Mouse (Mus musculus) embryonic facial prominence, embryonic 11.5 days (tissue): ENCODE data around the gene Supt3. TPM values are rescaled to one million over a fixed set of nuclear protein-coding genes. Genes with fewer than 3 reads are reported as not detected.

Source experiments
- ATAC-seq: fragments of 200-750 bp; cut with Nextera tagmentation; replicated peaks from 2 replicates; pipeline ENCODE4 v1.8.0; 2017; ENCODE audit warnings: low read depth; ENCODE audit not compliant: insufficient number of reproducible peaks, low FRiP score, low TSS enrichment
- DNase-seq: peaks from one replicate; pipeline ENCODE4 v3.0.0-alpha.2; 2015; ENCODE audit warnings: low spot score
- H3K27ac ChIP-seq: fragments of 300-500 bp; sonication (generic); replicated peaks from 2 replicates; pipeline ENCODE4 v1.5.1; 2014; ENCODE audit warnings: mild to moderate bottlenecking, low read depth, low read length, control low read depth
- H3K27me3 ChIP-seq: fragments of 300-500 bp; sonication (generic); 2 replicates; pipeline ENCODE4 v1.6.1; 2014; ENCODE audit warnings: mild to moderate bottlenecking, low read length, moderate library complexity, mixed read lengths; ENCODE audit not compliant: control insufficient read depth, insufficient read depth
- H3K36me3 ChIP-seq: fragments of 300-500 bp; sonication (generic); replicated peaks from 2 replicates; pipeline ENCODE4 v1.6.1; 2014; ENCODE audit warnings: low read depth, mild to moderate bottlenecking, low read length, moderate library complexity, mixed read lengths; ENCODE audit not compliant: control insufficient read depth, insufficient read depth
- H3K4me1 ChIP-seq: fragments of 300-500 bp; sonication (generic); 2 replicates; pipeline ENCODE4 v1.6.1; 2014; ENCODE audit warnings: low read length, mixed read lengths; ENCODE audit not compliant: control insufficient read depth, insufficient read depth
- H3K4me2 ChIP-seq: fragments of 300-500 bp; sonication (generic); 2 replicates; pipeline ENCODE4 v1.6.1; 2014; ENCODE audit warnings: low read depth, mild to moderate bottlenecking, control low read depth, low read length, moderate library complexity
- H3K4me3 ChIP-seq: fragments of 300-500 bp; sonication (generic); 2 replicates; pipeline ENCODE4 v1.5.1; 2014; ENCODE audit warnings: low read depth, low read length, control low read depth
- H3K9ac ChIP-seq: fragments of 300-500 bp; sonication (generic); replicated peaks from 2 replicates; pipeline ENCODE4 v1.6.1; 2014; ENCODE audit warnings: mild to moderate bottlenecking, control low read depth, low read length
- H3K9me3 ChIP-seq: fragments of 300-500 bp; sonication (generic); replicated peaks from 2 replicates; pipeline ENCODE4 v1.6.1; 2016; ENCODE audit warnings: mild to moderate bottlenecking, low read length, inconsistent platforms, mixed read lengths; ENCODE audit not compliant: control insufficient read depth
- WGBS: fragments of 180-500 bp; shearing (Covaris S2); extraction: QIAGEN DNeasy Blood & Tissue Kit; methylation state at CpG from one replicate; pipeline ENCODE4 v1.1.7; 2014; 5-methylcytosine and 5-hydroxymethylcytosine counted together
- polyA plus RNA-seq: library from polyadenylated mRNA; unstranded; fragments of >200 nt; fragmentation: Nextera tagmentation; extraction: Ambion mirVana; gene quantifications from 2 replicates; pipeline ENCODE4 v1.2.1, GENCODE M21; 2014

The Supt3 gene
- polyA plus RNA-seq, 1 experiment from 2014 or later: 32.1 TPM

DNA sequence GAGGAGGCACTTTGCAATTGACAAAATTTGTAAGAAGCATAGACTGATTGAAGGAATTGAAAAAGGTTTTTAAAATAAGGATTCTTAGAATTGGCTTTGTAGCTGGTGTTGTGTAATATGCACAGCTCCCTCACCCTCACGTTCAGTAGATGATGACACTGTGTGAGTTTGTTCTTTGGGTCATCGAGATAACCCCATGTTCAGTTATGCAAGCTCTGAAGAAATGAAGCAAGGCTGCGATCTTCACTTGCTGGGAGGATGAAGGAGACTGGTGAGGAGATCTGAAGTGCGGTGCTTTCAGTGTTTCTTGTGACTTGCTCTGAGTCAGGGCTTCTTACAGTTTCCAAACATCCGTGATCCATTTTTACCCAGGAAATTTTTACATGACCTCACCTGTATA is 168.4 kb downstream of the Supt3 start:
- Histone ChIP-seq H3K27ac (no peak overlapping the region), H3K4me3 (no peak overlapping the region), H3K9me3 (no peaks in the 10 kb centered on the region), H3K4me1 (no peaks in the 10 kb centered on the region), H3K9ac (no peak overlapping the region), H3K4me2 (no peak overlapping the region), H3K27me3 (no peaks in the 10 kb centered on the region), H3K36me3 (no peaks in the 10 kb centered on the region)
- DNase-seq (no peak), ATAC-seq (no peak)
- WGBS: 90% methylated on average over 5 of the region's 5 CpGs

- WGBS: 93% methylated on average over 3 of the region's 3 CpGs
- no peak for DNase-seq
Observed at GRCm38 (mm10) chr17:44948321-44948720, 171.4 kb downstream of the Supt3 start.

DNA sequence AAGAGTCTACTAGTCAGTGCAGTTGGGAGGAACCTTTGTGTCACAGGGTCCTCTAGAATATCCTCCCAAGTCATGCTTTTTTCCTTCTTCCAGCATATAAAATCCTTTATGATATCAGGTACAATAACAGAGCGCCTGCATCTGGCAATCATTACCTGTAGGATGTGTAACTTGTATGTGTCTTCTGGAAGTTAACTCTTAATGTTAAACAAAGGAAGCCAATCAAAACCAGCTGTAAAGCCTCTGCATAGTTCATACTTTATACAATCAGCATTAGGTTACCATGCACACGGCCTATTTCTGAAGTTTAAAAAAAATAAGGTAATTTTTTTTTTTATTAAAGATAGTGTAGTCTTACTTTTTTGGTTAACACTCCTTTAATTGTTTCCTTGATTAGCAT is 179.7 kb downstream of the Supt3 start:
- DNase-seq (peak; percentile 90), ATAC-seq (0 out of 2 replicates have a peak, but pooled peaks have one; percentile 9)
- Histone ChIP-seq H3K9ac (no peak overlapping the region), H3K4me1 (no peaks in the 10 kb centered on the region), H3K4me2 (no peak overlapping the region), H3K27me3 (no peaks in the 10 kb centered on the region), H3K27ac (0 out of 2 replicates have a peak overlapping the region, but pooled peaks have one; percentile 65), H3K9me3 (no peaks in the 10 kb centered on the region), H3K36me3 (no peaks in the 10 kb centered on the region), H3K4me3 (no peak overlapping the region)
- WGBS: 45% methylated on average over 2 of the region's 2 CpGs

More at GRCm38 (mm10) chr17:44948321-44948720, 171.4 kb downstream of the Supt3 start:
- Histone ChIP-seq H3K9me3 (no peaks in the 10 kb centered on the region), H3K27me3 (no peaks in the 10 kb centered on the region), H3K4me3 (no peak overlapping the region), H3K36me3 (no peaks in the 10 kb centered on the region), H3K4me1 (no peaks in the 10 kb centered on the region), H3K27ac (no peak overlapping the region), H3K9ac (no peak overlapping the region), H3K4me2 (no peak overlapping the region)
- ATAC-seq: no peak

GRCm38 (mm10) chr17:44963051-44963798 is 186.3 kb downstream of the Supt3 start:
- H3K4me3 ChIP-seq: no peak overlapping the region
- no peak overlapping the region for H3K9ac ChIP-seq
- H3K27me3 ChIP-seq: no peaks in the 10 kb centered on the region
- no peaks in the 10 kb centered on the region for H3K4me1 ChIP-seq
- 80% methylated on average over 6 of the region's 6 CpGs for WGBS
- H3K4me2 ChIP-seq: no peak overlapping the region
- DNase-seq (no peak), ATAC-seq (no peak)
- H3K9me3 ChIP-seq: no peaks in the 10 kb centered on the region
- H3K27ac ChIP-seq: no peak overlapping the region
- H3K36me3 ChIP-seq: no peaks in the 10 kb centered on the region

DNA sequence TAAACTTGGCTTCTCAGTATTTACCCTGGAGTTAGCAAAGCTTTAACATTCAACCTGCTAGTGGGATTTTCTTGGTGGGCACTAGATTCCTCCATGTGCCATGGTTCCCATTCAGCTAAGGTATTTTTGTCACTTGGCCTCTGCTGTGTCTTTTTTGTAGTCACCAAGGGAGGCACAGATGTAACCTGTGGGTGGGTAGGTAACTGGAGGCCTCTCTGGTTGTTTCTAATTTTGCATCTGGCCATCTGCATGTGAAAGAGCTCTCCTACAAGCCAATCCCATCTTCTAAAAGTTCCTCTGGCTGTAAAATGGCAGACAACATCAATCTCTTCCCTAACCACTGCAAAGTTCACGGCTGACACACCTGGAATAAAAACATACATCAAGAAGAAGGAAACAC is 190.2 kb downstream of the Supt3 start:
- H3K27ac ChIP-seq: no peak overlapping the region
- H3K4me2 ChIP-seq: no peak overlapping the region
- ATAC-seq: no peak
- WGBS: 92% methylated on average over 1 of the region's 1 CpGs
- no peak overlapping the region for H3K9ac ChIP-seq
- no peak for DNase-seq
- H3K36me3 ChIP-seq: no peaks in the 10 kb centered on the region
- H3K27me3 ChIP-seq: no peaks in the 10 kb centered on the region
- H3K4me1 ChIP-seq: no peaks in the 10 kb centered on the region
- H3K9me3 ChIP-seq: no peaks in the 10 kb centered on the region
- H3K4me3 ChIP-seq: no peak overlapping the region

DNA sequence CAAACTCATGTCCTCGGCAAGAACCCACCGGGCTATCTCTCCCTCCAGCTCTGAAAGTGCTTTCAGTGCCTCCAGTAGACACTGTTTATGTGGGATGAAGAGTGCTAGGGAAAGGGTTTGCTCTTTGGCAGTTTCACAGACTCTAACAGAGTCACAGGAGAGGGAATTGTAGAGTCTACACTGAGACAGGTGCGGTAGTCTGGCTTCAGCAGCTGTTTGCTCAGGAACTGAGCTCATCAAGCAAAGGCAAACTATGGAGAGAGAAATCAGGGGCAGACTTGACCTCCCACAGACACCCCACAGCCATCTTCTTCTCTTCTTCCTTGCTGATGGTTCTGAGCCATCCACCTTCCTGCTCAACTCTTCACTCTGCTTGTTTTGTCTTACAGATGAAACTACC is 193.3 kb downstream of the Supt3 start:
- WGBS: 92% methylated on average over 3 of the region's 3 CpGs
- ATAC-seq: no peak
- H3K4me1 ChIP-seq: no peaks in the 10 kb centered on the region
- H3K36me3 ChIP-seq: no peaks in the 10 kb centered on the region
- no peak overlapping the region for H3K27ac ChIP-seq
- no peak overlapping the region for H3K4me3 ChIP-seq
- H3K9ac ChIP-seq: no peak overlapping the region
- H3K9me3 ChIP-seq: no peaks in the 10 kb centered on the region
- no peak for DNase-seq
- no peaks in the 10 kb centered on the region for H3K27me3 ChIP-seq
- H3K4me2 ChIP-seq: no peak overlapping the region

GRCm38 (mm10) chr17:44973489-44973888 is 196.5 kb downstream of the Supt3 start:
- H3K9me3 ChIP-seq: no peaks in the 10 kb centered on the region
- no peak overlapping the region for H3K27ac ChIP-seq
- no peak overlapping the region for H3K4me3 ChIP-seq
- H3K36me3 ChIP-seq: no peaks in the 10 kb centered on the region
- no peak overlapping the region for H3K4me2 ChIP-seq
- no peak overlapping the region for H3K9ac ChIP-seq
- no peak for ATAC-seq
- 58% methylated on average over 4 of the region's 4 CpGs for WGBS
- DNase-seq: no peak
- no peaks in the 10 kb centered on the region for H3K27me3 ChIP-seq
- H3K4me1 ChIP-seq: no peaks in the 10 kb centered on the region

- H3K27ac ChIP-seq: no peak overlapping the region
- no peak overlapping the region for H3K4me3 ChIP-seq
- H3K9me3 ChIP-seq: no peaks in the 10 kb centered on the region
- H3K9ac ChIP-seq: no peak overlapping the region
- no peaks in the 10 kb centered on the region for H3K4me1 ChIP-seq
- H3K36me3 ChIP-seq: no peaks in the 10 kb centered on the region
- ATAC-seq: no peak
- H3K27me3 ChIP-seq: no peaks in the 10 kb centered on the region
- H3K4me2 ChIP-seq: no peak overlapping the region
- WGBS: 86% methylated on average over 2 of the region's 2 CpGs
- DNase-seq: no peak
Observed at GRCm38 (mm10) chr17:44977690-44978089, 200.7 kb downstream of the Supt3 start.
